Comparison of ENCODE assay signal across 8 mouse cellular contexts in the genomic region with DNA sequence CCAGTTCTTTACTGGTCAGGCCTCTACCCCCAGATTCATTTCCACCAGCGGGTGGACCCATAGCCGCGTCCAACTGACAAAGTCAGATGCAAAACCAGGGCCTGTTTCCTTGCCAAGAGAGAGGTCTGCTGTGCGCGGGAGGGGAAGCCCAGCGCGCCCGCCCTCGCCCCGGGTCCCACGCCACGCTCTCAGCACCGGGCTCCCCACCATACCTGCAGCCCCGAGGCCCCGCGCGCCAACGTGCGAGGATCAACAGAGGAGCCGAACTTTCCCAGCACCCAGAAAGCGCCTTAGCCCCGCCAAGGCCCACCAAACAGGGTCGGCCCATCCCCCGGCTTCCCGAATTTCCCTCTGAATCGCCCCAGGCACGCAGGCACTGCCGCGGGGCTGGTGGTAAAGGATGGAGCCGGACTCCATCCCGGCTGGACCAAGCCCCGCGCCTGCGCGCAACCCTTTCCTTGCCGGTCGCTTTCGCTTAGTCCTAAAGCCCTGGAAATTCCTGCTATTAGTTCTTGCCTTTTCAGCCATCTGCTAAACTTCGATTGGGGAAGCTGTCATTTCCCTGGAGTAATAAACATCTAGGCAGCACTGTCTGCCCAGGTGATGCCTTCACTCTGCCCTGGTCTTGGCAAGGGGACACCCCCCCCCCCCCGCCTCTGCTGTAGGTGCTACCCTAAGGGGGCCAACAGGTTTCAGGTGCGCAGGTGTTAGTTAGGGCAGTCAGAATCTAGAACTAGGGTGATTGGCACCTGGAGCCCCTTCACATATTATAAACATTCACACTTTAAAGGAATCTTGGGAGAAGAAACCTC.
DNase-seq lines count a peak whose midpoint lies in the region; ATAC-seq lines count a peak whose summit lies in the region.

No protein-coding gene starts in this region.

- peak; percentile 86 for DNase-seq in R1 (ENCODE audit: low read depth, low spot score)
- DNase-seq in cerebellum, adult 8-10 months: peak; percentile 59
- DNase-seq in layer of hippocampus, postnatal 25 days (ENCODE audit: extremely low spot score in 1 of 2, low spot score in 1 of 2): peak; percentile 33 to 43
- DNase-seq in lung, postnatal 14 days: peak; percentile 69
- peak; percentile 39 for DNase-seq in right cerebral cortex, adult 18-20 months

- peak; percentile 89 for ATAC-seq in frontal cortex, adult (ENCODE audit: low TSS enrichment)
- peak; percentile 22 to 51; a peak in 1 of 4 replicates for ATAC-seq in hematopoietic stem cell, adult 5-6 weeks (replicated peaks in 1 of 2; ENCODE audit: insufficient read depth in 1 of 2, low FRiP score in 2 of 2, low TSS enrichment in 1 of 2, low read depth in 1 of 2, poor library complexity in 2 of 2, severe bottlenecking in 2 of 2)
- no peak for ATAC-seq in erythroid progenitor cell, adult 5-6 weeks (replicated peaks; ENCODE audit: low FRiP score, poor library complexity, severe bottlenecking)
